Mouse (Mus musculus) WW6 (cell line): ENCODE measurements at regions not wholly inside any gene's neighbourhood (a gene's known extent, or its start where the extent isn't known, plus 50 kb on each side); places are given as distances from the start of the nearest gene placed in this dataset.
"Not testable (repeated sequence)": the region's sequence is repeated elsewhere in the genome, so short reads cannot be mapped to it uniquely, and the experiment has no call there.

ENCODE experiments used
- DNase-seq: peaks from one replicate; pipeline ENCODE4 v3.0.0-alpha.2; 2013; ENCODE audit warnings: low read depth, low spot score

- DNase-seq: no peak
Observed at GRCm38 (mm10) chr15:37101419-37101818, 93.8 kb upstream of the Zfp706 start.

- no peak for DNase-seq
Observed at GRCm38 (mm10) chr15:37100767-37101288, 93.3 kb upstream of the Zfp706 start.

- peak; percentile 20 for DNase-seq
Observed at GRCm38 (mm10) chr15:37099927-37100766, 92.6 kb upstream of the Zfp706 start.

DNA sequence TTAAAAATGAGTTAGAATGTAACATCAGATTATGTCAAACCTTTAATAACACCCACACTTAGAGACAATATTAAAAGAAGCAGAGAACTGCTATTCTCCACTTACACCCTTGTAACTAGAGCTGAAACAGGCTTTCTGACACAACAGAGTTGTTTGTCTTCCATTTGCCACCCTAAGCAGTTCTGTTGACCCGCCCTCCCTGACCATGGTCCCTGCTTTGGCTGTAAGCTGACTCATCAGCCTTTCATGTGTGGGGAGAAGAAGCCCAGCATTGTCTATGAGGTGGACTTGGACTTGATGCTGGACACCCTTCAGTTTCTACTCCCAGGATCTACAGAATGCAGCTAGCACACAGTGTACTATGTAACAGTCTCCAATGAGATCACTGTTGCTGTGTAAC lies 91.6 kb upstream of the Zfp706 start:
- DNase-seq: no peak

- DNase-seq: no peak
Observed at GRCm38 (mm10) chr15:37097426-37097825, 89.9 kb upstream of the Zfp706 start.

DNA sequence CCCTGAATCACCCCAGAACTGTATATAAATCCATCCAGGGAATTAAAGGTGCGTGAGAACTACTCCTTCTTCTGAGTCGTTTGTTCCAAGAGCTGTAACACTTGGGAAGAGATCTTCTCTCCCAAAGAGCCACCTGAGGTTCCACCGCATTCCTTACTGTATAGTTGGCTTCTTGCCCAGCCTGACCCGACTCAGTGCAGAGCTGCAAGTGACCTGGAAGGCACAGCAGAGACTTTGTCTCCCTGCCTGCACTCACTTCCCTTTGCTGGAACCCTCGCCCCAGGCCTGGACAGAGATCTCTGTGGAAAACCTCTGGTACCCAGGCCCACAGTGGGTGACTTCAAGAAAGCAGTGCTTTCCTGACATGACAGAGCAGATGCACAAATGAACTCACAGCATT lies 83.6 kb upstream of the Zfp706 start:
- DNase-seq: not testable (repeated sequence)

DNA sequence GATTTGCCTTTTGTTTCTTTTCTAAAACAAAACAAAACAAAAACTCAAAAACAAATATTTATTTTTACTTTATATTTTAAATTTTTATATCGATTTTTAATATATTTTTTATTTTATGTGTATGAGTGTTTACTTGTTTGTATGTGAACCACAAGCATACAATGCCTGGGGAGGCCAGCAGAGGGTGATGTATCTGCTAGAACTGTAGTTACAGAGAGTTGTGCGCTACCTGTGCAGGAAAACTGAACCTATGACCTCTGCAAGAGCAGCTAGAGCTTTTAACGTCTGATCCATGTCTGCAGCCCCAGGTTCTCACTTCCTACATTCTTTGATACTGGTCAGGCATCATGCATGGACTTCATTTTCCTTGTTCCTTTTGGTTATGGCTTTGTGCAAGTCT lies 76.2 kb upstream of the Zfp706 start:
- no peak for DNase-seq

GRCm38 (mm10) chr15:37081836-37082235 lies 74.3 kb upstream of the Zfp706 start:
- no peak for DNase-seq

GRCm38 (mm10) chr15:37080931-37081330 lies 73.4 kb upstream of the Zfp706 start:
- no peak for DNase-seq

- no peak for DNase-seq
Observed at GRCm38 (mm10) chr15:37080395-37080794, 72.8 kb upstream of the Zfp706 start.

- not testable (repeated sequence) for DNase-seq
Observed at GRCm38 (mm10) chr15:37074207-37074606, 66.6 kb upstream of the Zfp706 start.

- DNase-seq: no peak
Observed at GRCm38 (mm10) chr15:37072202-37072862, 64.8 kb upstream of the Zfp706 start.

- DNase-seq: no peak
Observed at GRCm38 (mm10) chr15:37070188-37070587, 62.6 kb upstream of the Zfp706 start.

DNA sequence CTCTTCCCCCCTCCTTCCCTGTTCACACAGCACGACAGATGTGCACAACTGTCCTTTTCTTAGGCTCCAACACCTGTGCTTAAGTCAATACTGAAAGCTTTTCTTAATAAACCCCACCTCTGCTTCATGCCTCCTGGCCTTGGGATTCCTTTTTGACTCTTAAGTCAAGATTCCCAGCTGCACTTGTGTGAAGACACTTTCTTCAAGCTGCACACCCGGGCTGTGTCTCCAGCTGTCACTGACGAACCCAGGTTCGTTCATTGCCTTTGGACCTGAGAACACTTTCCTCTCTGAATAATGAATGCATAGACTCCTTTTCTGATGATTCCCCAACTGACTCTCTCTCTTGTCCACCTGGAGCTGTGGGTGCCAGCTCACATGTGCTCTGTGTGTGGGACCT lies 59.8 kb upstream of the Zfp706 start:
- DNase-seq: no peak

GRCm38 (mm10) chr15:37065926-37066550 lies 58.5 kb upstream of the Zfp706 start:
- no peak for DNase-seq

DNA sequence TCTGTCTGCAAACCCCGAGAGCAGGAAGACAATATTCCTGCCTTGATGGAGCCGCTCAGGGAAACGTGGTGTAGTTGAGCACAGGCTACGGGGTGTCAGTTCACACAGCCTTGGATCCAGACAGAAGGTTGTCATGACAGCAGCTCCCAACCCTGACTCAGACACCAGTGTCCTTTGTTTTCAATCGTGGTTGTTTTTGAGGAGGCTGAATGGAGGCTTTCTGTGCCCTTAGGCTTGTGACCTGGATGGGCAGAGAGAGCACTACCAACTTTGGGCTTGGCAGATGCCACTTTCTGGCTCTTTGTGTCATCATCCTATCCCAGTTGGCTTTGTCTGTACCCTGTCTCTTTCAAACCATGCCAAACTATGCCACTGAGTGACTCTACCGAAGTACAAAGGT lies 57.8 kb upstream of the Zfp706 start:
- DNase-seq: no peak

DNA sequence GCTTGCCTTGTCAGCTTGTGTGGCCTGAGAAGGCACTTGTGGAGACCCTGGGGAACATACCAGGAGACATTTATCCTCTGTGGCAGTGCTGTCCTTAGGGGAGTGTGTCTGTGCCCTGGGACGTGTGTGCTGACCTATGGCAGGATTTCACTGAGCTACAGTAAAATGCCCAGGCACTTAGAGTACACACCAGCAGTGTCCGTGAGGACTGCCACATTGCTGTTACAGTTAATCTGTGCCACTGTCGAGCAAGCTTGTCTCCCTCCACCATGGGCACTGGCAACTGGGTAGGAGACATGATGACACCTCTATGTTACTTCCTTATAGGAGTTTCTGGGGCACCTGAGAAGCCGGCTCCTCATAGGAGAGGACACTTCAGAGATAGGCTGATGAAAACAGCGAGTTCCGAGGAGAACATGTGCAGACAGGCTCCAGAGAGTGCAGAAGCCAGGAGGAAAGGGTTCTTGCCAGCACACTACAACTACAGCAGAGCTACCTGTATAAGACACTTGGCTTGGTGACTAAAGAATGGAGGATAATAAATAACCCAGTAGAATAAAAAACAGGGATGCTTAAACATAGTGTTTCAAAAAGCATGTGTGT lies 56.3 kb upstream of the Zfp706 start:
- no peak for DNase-seq

GRCm38 (mm10) chr15:37062585-37062984 lies 55.0 kb upstream of the Zfp706 start:
- no peak for DNase-seq

- DNase-seq: no peak
Observed at GRCm38 (mm10) chr15:37061501-37061900, 53.9 kb upstream of the Zfp706 start.

DNA sequence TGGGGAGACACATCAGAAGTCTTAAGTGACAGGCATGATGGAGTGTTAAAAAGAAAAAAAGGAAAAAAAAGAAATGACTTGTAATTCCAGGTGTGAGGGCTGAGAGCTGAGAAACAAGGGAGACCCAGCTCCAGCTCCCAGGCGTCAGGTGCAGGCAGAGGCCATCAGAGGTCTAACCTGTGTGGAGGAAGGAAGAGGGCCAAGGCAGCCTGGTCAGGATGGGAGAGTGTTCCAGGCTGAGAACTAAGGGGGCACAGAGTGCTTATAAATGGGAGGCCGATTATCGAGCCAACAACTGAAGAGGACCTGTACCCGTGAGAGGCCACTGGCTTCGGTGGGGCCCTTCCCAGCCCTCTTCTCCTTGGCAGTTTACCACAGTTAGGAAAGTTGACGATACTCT lies 53.3 kb upstream of the Zfp706 start:
- DNase-seq: no peak
